Mouse (Mus musculus): ENCODE data around the gene Ephb1.

GRCm38 (mm10) chr9:101903406-101903805 is 451.1 kb downstream of the Ephb1 start:
- TF ChIP-seq CTCF (IDR thresholded peaks at IDR 0.05; ENCODE audit: insufficient read depth, low read depth, low read length), result no peak
- TF ChIP-seq POLR2A (IDR thresholded peaks at IDR 0.05; ENCODE audit: insufficient read depth, low read depth, low read length), result no peak

Measured in olfactory bulb, adult 2 months (tissue).